In the genomic region with DNA sequence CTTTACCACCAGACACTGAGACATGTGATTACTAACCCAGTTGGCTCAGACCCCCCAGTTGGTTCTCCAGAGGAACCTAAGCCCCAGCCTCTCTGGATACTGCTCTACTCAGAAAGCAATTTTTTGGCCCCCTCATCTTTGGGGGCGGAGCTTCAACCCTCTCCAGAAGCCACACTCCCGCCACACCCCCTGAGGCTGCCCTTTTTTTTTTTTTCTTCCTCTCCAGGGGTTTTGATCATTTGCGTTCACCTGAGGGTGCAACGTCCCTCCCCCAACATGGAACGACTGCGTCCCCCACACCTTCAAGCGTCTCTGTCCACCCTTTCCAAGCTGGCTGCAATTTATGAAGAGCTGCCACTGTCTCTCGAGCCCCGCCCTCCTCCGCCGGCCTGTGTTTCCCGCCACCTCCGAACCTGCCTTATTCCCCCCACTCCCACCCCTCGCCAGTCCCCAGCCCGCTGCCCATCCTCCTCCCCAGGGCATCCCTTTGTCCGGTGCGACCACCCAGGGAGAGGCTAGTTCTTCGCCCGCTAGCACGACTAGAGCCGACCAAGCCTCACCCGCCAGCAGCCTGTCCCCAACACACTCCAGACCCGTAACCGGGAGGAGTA, we compare ENCODE assay signal across 8 mouse cellular contexts. TPM values are rescaled to one million over a fixed set of nuclear protein-coding genes. Genes with fewer than 3 reads are reported as not detected.
DNase-seq lines count a peak whose midpoint lies in the region; ATAC-seq and TF ChIP-seq lines count a peak whose summit lies in the region.

No protein-coding gene starts in this region.

- no peaks in the 10 kb centered on the region for H3K27me3 ChIP-seq in G1E (ENCODE audit: insufficient read depth, low read length)
- H3K27me3 ChIP-seq in kidney, embryonic 14.5 days (ENCODE audit: control insufficient read depth, insufficient read depth, low read length), result no peaks in the 10 kb centered on the region
- no peaks in the 10 kb centered on the region for H3K27me3 ChIP-seq in stomach, postnatal 0 days (ENCODE audit: control insufficient read depth, insufficient read depth, low read length)

- peak; percentile 50 to 53 for DNase-seq in B cell, adult 2 months
- peak; percentile 57 for DNase-seq in G1E (ENCODE audit: low spot score)
- peak; percentile 68 to 84 for DNase-seq in cerebellum, postnatal 14 days
- peak; percentile 61 for DNase-seq in lung, postnatal 14 days
- DNase-seq in stomach, postnatal 0 days (ENCODE audit: low spot score), result peak; percentile 63
- no peak for DNase-seq in ovary, adult 18-20 months (ENCODE audit: low spot score)

- peak overlapping the region; percentile 95 for H3K9ac ChIP-seq in kidney, embryonic 14.5 days (ENCODE audit: low read depth, low read length)
- H3K9ac ChIP-seq in stomach, postnatal 0 days (ENCODE audit: low read length), result peak overlapping the region; percentile 85

- peaks cover 58% of the 10 kb centered on the region for H3K4me1 ChIP-seq in G1E (ENCODE audit: insufficient read depth, low read depth, low read length)
- H3K4me1 ChIP-seq in kidney, embryonic 14.5 days (ENCODE audit: control insufficient read depth, insufficient read depth, low read length), result peaks cover 30% of the 10 kb centered on the region
- 0 out of 2 replicates have a peak, but pooled peaks cover 2% of the 10 kb centered on the region for H3K4me1 ChIP-seq in stomach, postnatal 0 days (replicated peaks; ENCODE audit: control insufficient read depth, insufficient read depth)

- 1% methylated on average over 24 of the region's 24 CpGs for WGBS in kidney, embryonic 14.5 days
- under 1% methylated on average over 24 of the region's 24 CpGs for WGBS in stomach, postnatal 0 days

- H3K27ac ChIP-seq in kidney, embryonic 14.5 days (ENCODE audit: low read depth, low read length), result peak overlapping the region; percentile 88
- peak overlapping the region; percentile 86 for H3K27ac ChIP-seq in stomach, postnatal 0 days (replicated peaks)

- TF ChIP-seq EP300 in stomach, postnatal 0 days (optimal IDR thresholded peaks at IDR 0.05), result no peak

- H3K9me3 ChIP-seq in G1E (replicated peaks), result no peaks in the 10 kb centered on the region
- H3K9me3 ChIP-seq in kidney, embryonic 14.5 days (ENCODE audit: control insufficient read depth, low read length), result no peaks in the 10 kb centered on the region
- no peaks in the 10 kb centered on the region for H3K9me3 ChIP-seq in stomach, postnatal 0 days (ENCODE audit: control insufficient read depth, low read length)

- peak overlapping the region; percentile 64 for H3K4me2 ChIP-seq in kidney, embryonic 14.5 days (replicated peaks; ENCODE audit: low read depth, low read length)
- H3K4me2 ChIP-seq in stomach, postnatal 0 days (replicated peaks; ENCODE audit: low read depth), result peak overlapping the region; percentile 78

- peak overlapping the region; percentile 83 for H3K4me3 ChIP-seq in G1E (ENCODE audit: low read depth, low read length)
- H3K4me3 ChIP-seq in kidney, embryonic 14.5 days (ENCODE audit: low read length), result peak overlapping the region; percentile 83
- H3K4me3 ChIP-seq in stomach, postnatal 0 days (ENCODE audit: low read depth, low read length), result peak overlapping the region; percentile 50

- no peak for ATAC-seq in G1E (ENCODE audit: extremely low read depth, insufficient number of reproducible peaks, low FRiP score, poor library complexity, severe bottlenecking)
- peak; percentile 10 for ATAC-seq in granulocyte monocyte progenitor cell, adult 5-6 weeks (replicated peaks; ENCODE audit: poor library complexity, severe bottlenecking)
- peak; percentile 10; the same call in 1 of the 2 replicates for ATAC-seq in kidney, embryonic 14.5 days (ENCODE audit: low FRiP score, low TSS enrichment)
- ATAC-seq in stomach, postnatal 0 days (ENCODE audit: low FRiP score, low TSS enrichment), result no peak; the same call in 1 of the 2 replicates

- TF ChIP-seq CTCF in G1E (IDR thresholded peaks at IDR 0.05; ENCODE audit: low read depth, low read length), result no peak
- no peak for TF ChIP-seq CTCF in stomach, postnatal 0 days (IDR thresholded peaks at IDR 0.05; ENCODE audit: low read depth)

- H3K36me3 ChIP-seq in G1E (replicated peaks), result peaks cover 85% of the 10 kb centered on the region
- peaks cover 35% of the 10 kb centered on the region for H3K36me3 ChIP-seq in kidney, embryonic 14.5 days (ENCODE audit: control insufficient read depth, insufficient read depth, low read length)
- H3K36me3 ChIP-seq in stomach, postnatal 0 days (ENCODE audit: control insufficient read depth, insufficient read depth, low read length), result peaks cover 6% of the 10 kb centered on the region

RNA-seq across cellular contexts. Expression of gene Wdr6, which starts 0.5 kb away (rescaled TPM):
- total RNA-seq in G1E (2014; fragmentation: Nextera tagmentation) (22.6 and 27.6 TPM in 2 replicates), G1E (2017) (36.3 and 39.2 TPM in 2 replicates)
- polyA plus RNA-seq in G1E (2012), result 16.9 and 30.0 TPM in 2 replicates
- 18.1 and 19.3 TPM in 2 replicates for total RNA-seq in granulocyte monocyte progenitor cell, adult 5-6 weeks (2014; fragmentation: Nextera tagmentation)
- 14.7 and 18.0 TPM in 2 replicates for total RNA-seq in granulocyte monocyte progenitor cell, adult 5-6 weeks (2017)
- 86.0 and 114 TPM in 2 replicates for polyA plus RNA-seq in kidney, embryonic 14.5 days (2014; fragmentation: Nextera tagmentation; extraction: Ambion mirVana)
- polyA plus RNA-seq in stomach, postnatal 0 days (2015; fragmentation: Nextera tagmentation; extraction: Ambion mirVana), result 23.2 and 25.5 TPM in 2 replicates

RNA-seq across cellular contexts. Expression of gene Dalrd3, which starts 8.4 kb away (rescaled TPM):
- 48.3 and 49.1 TPM in 2 replicates for total RNA-seq in G1E (2014; fragmentation: Nextera tagmentation)
- total RNA-seq in G1E (2017), result 48.3 and 65.3 TPM in 2 replicates
- 101 and 121 TPM in 2 replicates for polyA plus RNA-seq in G1E (2012)
- 91.3 and 111 TPM in 2 replicates for total RNA-seq in granulocyte monocyte progenitor cell, adult 5-6 weeks (2014; fragmentation: Nextera tagmentation)
- 38.1 and 45.2 TPM in 2 replicates for total RNA-seq in granulocyte monocyte progenitor cell, adult 5-6 weeks (2017)
- polyA plus RNA-seq in kidney, embryonic 14.5 days (2014; fragmentation: Nextera tagmentation; extraction: Ambion mirVana), result 130 and 159 TPM in 2 replicates
- 44.9 and 50.5 TPM in 2 replicates for polyA plus RNA-seq in stomach, postnatal 0 days (2015; fragmentation: Nextera tagmentation; extraction: Ambion mirVana)

RNA-seq across cellular contexts. Expression of gene Ndufaf3, which starts 10.8 kb away (rescaled TPM):
- total RNA-seq in G1E (2014; fragmentation: Nextera tagmentation) (25.6 and 31.8 TPM in 2 replicates), G1E (2017) (16.9 and 29.4 TPM in 2 replicates)
- polyA plus RNA-seq in G1E (2012), result 11.7 and 17.7 TPM in 2 replicates
- 39.4 and 44.0 TPM in 2 replicates for total RNA-seq in granulocyte monocyte progenitor cell, adult 5-6 weeks (2014; fragmentation: Nextera tagmentation)
- total RNA-seq in granulocyte monocyte progenitor cell, adult 5-6 weeks (2017), result 17.3 and 17.8 TPM in 2 replicates
- polyA plus RNA-seq in kidney, embryonic 14.5 days (2014; fragmentation: Nextera tagmentation; extraction: Ambion mirVana), result 37.0 and 50.6 TPM in 2 replicates
- polyA plus RNA-seq in stomach, postnatal 0 days (2015; fragmentation: Nextera tagmentation; extraction: Ambion mirVana), result 40.4 and 42.4 TPM in 2 replicates

RNA-seq across cellular contexts. Expression of gene Impdh2, which starts 18.0 kb away (rescaled TPM):
- total RNA-seq in G1E (2014; fragmentation: Nextera tagmentation) (145 and 154 TPM in 2 replicates), G1E (2017) (247 and 299 TPM in 2 replicates)
- polyA plus RNA-seq in G1E (2012), result 167 and 176 TPM in 2 replicates
- total RNA-seq in granulocyte monocyte progenitor cell, adult 5-6 weeks (2014; fragmentation: Nextera tagmentation), result 294 and 388 TPM in 2 replicates
- total RNA-seq in granulocyte monocyte progenitor cell, adult 5-6 weeks (2017), result 284 and 334 TPM in 2 replicates
- polyA plus RNA-seq in kidney, embryonic 14.5 days (2014; fragmentation: Nextera tagmentation; extraction: Ambion mirVana), result 185 and 229 TPM in 2 replicates
- polyA plus RNA-seq in stomach, postnatal 0 days (2015; fragmentation: Nextera tagmentation; extraction: Ambion mirVana), result 67.1 and 70.6 TPM in 2 replicates

RNA-seq across cellular contexts. Expression of gene P4htm, which starts 19.4 kb away (rescaled TPM):
- total RNA-seq in G1E (2014; fragmentation: Nextera tagmentation) (1.7 and 1.9 TPM in 2 replicates), G1E (2017) (2.0 and 2.6 TPM in 2 replicates)
- 5.4 and 5.7 TPM in 2 replicates for polyA plus RNA-seq in G1E (2012)
- total RNA-seq in granulocyte monocyte progenitor cell, adult 5-6 weeks (2014; fragmentation: Nextera tagmentation), result 2.0 and 2.3 TPM in 2 replicates
- 0.43 TPM in 1 of 2 replicates, not detected in the other for total RNA-seq in granulocyte monocyte progenitor cell, adult 5-6 weeks (2017)
- polyA plus RNA-seq in kidney, embryonic 14.5 days (2014; fragmentation: Nextera tagmentation; extraction: Ambion mirVana), result 7.5 and 7.7 TPM in 2 replicates
- polyA plus RNA-seq in stomach, postnatal 0 days (2015; fragmentation: Nextera tagmentation; extraction: Ambion mirVana), result 3.7 and 4.4 TPM in 2 replicates

Comparison
In these comparisons a context has a peak if more than half of its experiments do, and no peak if none do; other contexts are left out.
1. ATAC-seq: peak in granulocyte monocyte progenitor cell, adult 5-6 weeks (single experiment) and kidney, embryonic 14.5 days (single experiment); none in G1E (single experiment) and stomach, postnatal 0 days (single experiment).
2. Peak in every context shown above with its lines, with median percentiles within 50 percentile points of each other: H3K4me3 ChIP-seq.